Mouse (Mus musculus): ENCODE data around the gene Il18rap.

- TF ChIP-seq CTCF (IDR thresholded peaks at IDR 0.05; ENCODE audit: borderline replicate concordance, insufficient read depth, low read depth, low read length) (no peak), POLR2A (IDR thresholded peaks at IDR 0.05; ENCODE audit: borderline replicate concordance, insufficient read depth, low read length) (no peak)
Observed at GRCm38 (mm10) chr1:40523971-40524722, 9.0 kb downstream of the Il18rap start.

Measured in cerebellum, adult 2 months (tissue).